Mouse (Mus musculus) ES-E14 (cell line): Measurements from ENCODE around the gene Fkbp4.

Experiments used
- ZC3H11A ChIP-seq: IDR thresholded peaks from 2 replicates; pipeline ENCODE4 v1.6.1; 2012; ENCODE audit warnings: low read depth, mild to moderate bottlenecking, inconsistent platforms, low read length, borderline replicate concordance
- ZNF384 ChIP-seq: IDR thresholded peaks from 2 replicates; pipeline ENCODE4 v1.6.1; 2012; ENCODE audit warnings: low read depth, low read length, inconsistent platforms

GRCm38 (mm10) chr6:128425046-128425445, 13.4 kb downstream of the Fkbp4 start:
- TF ChIP-seq ZNF384 = no peak
- TF ChIP-seq ZC3H11A = no peak
